ENCODE assay signal across 9 mouse cellular contexts in the genomic region with DNA sequence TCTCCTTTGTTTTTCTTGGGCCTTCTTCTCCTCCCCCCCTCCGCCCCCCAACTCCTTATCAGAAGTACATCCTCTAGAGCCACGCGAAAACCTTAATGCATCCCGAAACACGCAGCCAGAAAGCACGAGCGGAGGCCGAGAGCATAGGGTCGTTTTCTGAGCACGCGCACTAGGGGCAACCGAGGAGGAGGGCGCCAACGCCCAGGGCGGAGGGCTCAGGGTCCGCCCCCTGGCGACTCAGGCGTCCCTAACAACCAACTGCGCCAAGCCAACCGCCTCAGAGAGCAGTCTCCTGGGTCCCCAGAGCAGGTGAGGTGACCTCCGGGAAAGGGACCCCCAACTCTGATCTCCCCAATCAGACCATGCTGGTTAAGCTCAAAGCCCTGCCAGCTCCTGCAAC. TPM values are rescaled to one million over a fixed set of nuclear protein-coding genes. Genes with fewer than 3 reads are reported as not detected.
A peak's percentile ranks its signal among the peaks of the same experiment; 100 is the strongest.
DNase-seq lines count a peak whose midpoint lies in the region; ATAC-seq lines count a peak whose summit lies in the region.
"Had no signal": no experiment of that assay in that cellular context is flagged by ENCODE, and none has a peak within 500 bp of the region (broad histone marks: within the 10 kb centered on the region; RNA-seq: fewer than 3 reads in every experiment).

A gene (plus strand): TSS at position 172 of the 400 bp plus-strand sequence.

- H3K9ac ChIP-seq in heart, embryonic 12.5 days, result peak within 1 kb of the TSS; percentile 66
- H3K9ac ChIP-seq in midbrain, embryonic 15.5 days, result peak within 1 kb of the TSS; percentile 44

- under 1% methylated on average over 21 of the region's 21 CpGs for WGBS in heart, embryonic 12.5 days
- 0% methylated on average over 21 of the region's 21 CpGs for WGBS in limb, embryonic 10.5 days
- WGBS in midbrain, embryonic 15.5 days, result 0% methylated on average over 21 of the region's 21 CpGs

- H3K4me3 ChIP-seq in heart, embryonic 12.5 days, result peak within 1 kb of the TSS; percentile 47
- peak within 1 kb of the TSS; percentile 55 for H3K4me3 ChIP-seq in limb, embryonic 10.5 days
- H3K4me3 ChIP-seq in midbrain, embryonic 15.5 days, result peak within 1 kb of the TSS; percentile 38
- H3K4me3 ChIP-seq: erythroblast, embryonic 14.5 days had no signal

- peak; percentile 60; the same call in 1 of the 2 replicates for ATAC-seq in heart, embryonic 12.5 days (ENCODE audit: insufficient number of reproducible peaks, low FRiP score)
- peak; percentile 79 for ATAC-seq in midbrain, embryonic 15.5 days (replicated peaks)

- no peak within 1 kb of the TSS for H3K27ac ChIP-seq in heart, embryonic 12.5 days (ENCODE audit: poor library complexity, severe bottlenecking)
- peak within 1 kb of the TSS; percentile 69 for H3K27ac ChIP-seq in limb, embryonic 10.5 days
- H3K27ac ChIP-seq in midbrain, embryonic 15.5 days, result no peak within 1 kb of the TSS

- H3K27me3 ChIP-seq in heart, embryonic 12.5 days (replicated peaks), result peaks cover 35% of the 10 kb centered on the region
- peaks cover 48% of the 10 kb centered on the region for H3K27me3 ChIP-seq in limb, embryonic 10.5 days (ENCODE audit: low read depth, poor library complexity, severe bottlenecking)
- peaks cover 9% of the 10 kb centered on the region; the same call in 1 of the 2 replicates for H3K27me3 ChIP-seq in midbrain, embryonic 15.5 days (replicated peaks)

- H3K4me2 ChIP-seq in heart, embryonic 12.5 days, result peak within 1 kb of the TSS; percentile 87
- peak within 1 kb of the TSS; percentile 74 for H3K4me2 ChIP-seq in midbrain, embryonic 15.5 days

- DNase-seq in heart, postnatal 25 days (ENCODE audit: low spot score), result no peak
- DNase-seq in embryo, embryonic 9.5 days (ENCODE audit: extremely low spot score), result peak; percentile 75
- peak; percentile 80 for DNase-seq in limb, embryonic 10.5 days (ENCODE audit: low spot score)
- no peak for DNase-seq in gastrocnemius, postnatal 4 days (ENCODE audit: low spot score in 2 of 2)
- no peak for DNase-seq in adrenal gland, adult (ENCODE audit: inconsistent age in 2 of 2, low spot score in 1 of 2)
- DNase-seq in cerebellum, postnatal 25 days, result no peak

- intact Hi-C loops in heart, postnatal 25 days (cut with DNase I), result no loop called here

- peaks cover 23% of the 10 kb centered on the region for H3K36me3 ChIP-seq in heart, embryonic 12.5 days
- peaks cover 29% of the 10 kb centered on the region for H3K36me3 ChIP-seq in limb, embryonic 10.5 days
- H3K36me3 ChIP-seq in midbrain, embryonic 15.5 days (replicated peaks), result no peaks in the 10 kb centered on the region

- no peaks in the 10 kb centered on the region for H3K9me3 ChIP-seq in heart, embryonic 12.5 days (replicated peaks)
- H3K9me3 ChIP-seq in limb, embryonic 10.5 days (replicated peaks), result no peaks in the 10 kb centered on the region
- no peaks in the 10 kb centered on the region for H3K9me3 ChIP-seq in midbrain, embryonic 15.5 days

- H3K4me1 ChIP-seq in heart, embryonic 12.5 days (replicated peaks), result peaks cover 43% of the 10 kb centered on the region
- peaks cover 42% of the 10 kb centered on the region for H3K4me1 ChIP-seq in limb, embryonic 10.5 days
- H3K4me1 ChIP-seq in midbrain, embryonic 15.5 days, result peaks cover 8% of the 10 kb centered on the region

RNA-seq across cellular contexts. Expression of the gene that starts here (rescaled TPM):
- polyA plus RNA-seq in heart, embryonic 12.5 days (2016; fragmentation: Nextera tagmentation; extraction: Ambion mirVana), result 0.15 and 0.20 TPM in 2 replicates
- total RNA-seq in heart, postnatal 25 days (2021), result not detected
- polyA plus RNA-seq in limb, embryonic 10.5 days (2016; fragmentation: Nextera tagmentation; extraction: Ambion mirVana), result 1.4 and 1.5 TPM in 2 replicates
- 6.0 and 6.2 TPM in 2 replicates for polyA plus RNA-seq in midbrain, embryonic 15.5 days (2015; fragmentation: Nextera tagmentation; extraction: Ambion mirVana)
- not detected for total RNA-seq in gastrocnemius, postnatal 4 days (2021)
- polyA plus RNA-seq: erythroblast, embryonic 14.5 days had no signal

Comparison
In these comparisons a context has a peak if more than half of its experiments do, and no peak if none do; other contexts are left out.
1. Peak in ATAC-seq, H3K4me3 ChIP-seq, H3K9ac ChIP-seq and H3K4me2 ChIP-seq in heart, embryonic 12.5 days; RNA of the gene not detected or under 1 TPM.
2. DNase-seq: peak in embryo, embryonic 9.5 days (single experiment) and limb, embryonic 10.5 days (single experiment); none in heart, postnatal 25 days (single experiment), gastrocnemius, postnatal 4 days (0 of 2), adrenal gland, adult (0 of 2) and cerebellum, postnatal 25 days (0 of 2).
3. Peak in every context shown above with its lines, with median percentiles within 50 percentile points of each other: H3K4me3 ChIP-seq.